Mouse (Mus musculus) forebrain, embryonic 13.5 days (tissue): Measurements from ENCODE around the gene Rb1. TPM values are rescaled to one million over a fixed set of nuclear protein-coding genes. Genes with fewer than 3 reads are reported as not detected.
A peak's percentile ranks its signal among the peaks of the same experiment; 100 is the strongest.

Source experiments
- ATAC-seq: fragments of 200-750 bp; cut with Nextera tagmentation; 2 replicates; pipeline ENCODE4 v1.8.0; 2017
- H3K27ac ChIP-seq: fragments of 300-500 bp; sonication (generic); 2 replicates; pipeline ENCODE4 v1.5.1; 2015; ENCODE audit warnings: inconsistent platforms, mild to moderate bottlenecking, moderate library complexity
- H3K27me3 ChIP-seq: fragments of 300-500 bp; sonication (generic); 2 replicates; pipeline ENCODE4 v1.6.1; 2015; ENCODE audit warnings: mild to moderate bottlenecking, inconsistent platforms
- H3K36me3 ChIP-seq: fragments of 300-500 bp; sonication (generic); 2 replicates; pipeline ENCODE4 v1.6.1; 2015; ENCODE audit warnings: mild to moderate bottlenecking, inconsistent platforms; ENCODE audit not compliant: poor library complexity, severe bottlenecking
- H3K4me1 ChIP-seq: fragments of 300-500 bp; sonication (generic); 2 replicates; pipeline ENCODE4 v1.6.1; 2015; ENCODE audit warnings: inconsistent platforms
- H3K4me2 ChIP-seq: fragments of 300-500 bp; sonication (generic); 2 replicates; pipeline ENCODE4 v1.6.1; 2015; ENCODE audit warnings: inconsistent platforms, mild to moderate bottlenecking, moderate library complexity
- H3K4me3 ChIP-seq: fragments of 300-500 bp; sonication (generic); 2 replicates; pipeline ENCODE4 v1.5.1; 2015; ENCODE audit warnings: mild to moderate bottlenecking, inconsistent platforms
- H3K9ac ChIP-seq: fragments of 300-500 bp; sonication (generic); 2 replicates; pipeline ENCODE4 v1.6.1; 2015; ENCODE audit warnings: mild to moderate bottlenecking, inconsistent platforms
- H3K9me3 ChIP-seq: fragments of 300-500 bp; sonication (generic); replicated peaks from 2 replicates; pipeline ENCODE4 v1.6.1; 2016; ENCODE audit warnings: inconsistent platforms
- WGBS: fragments of 180-500 bp; shearing (Covaris S2); methylation state at CpG from one replicate; pipeline ENCODE4 v1.1.7; 2015; 5-methylcytosine and 5-hydroxymethylcytosine counted together
- polyA plus RNA-seq: library from polyadenylated mRNA; unstranded; fragments of >200 nt; fragmentation: Nextera tagmentation; extraction: Ambion mirVana; gene quantifications from 2 replicates; pipeline ENCODE4 v1.2.1, GENCODE M21; 2015

Rb1 gene
- polyA plus RNA-seq, 1 experiment from 2014 or later: 18.8 TPM

GRCm38 (mm10) chr14:73168605-73169004 lies 157.0 kb downstream of the Rb1 start:
- H3K36me3 ChIP-seq: peaks cover 75% of the 10 kb centered on the region
- H3K4me1 ChIP-seq: peaks cover 2% of the 10 kb centered on the region
- no peak overlapping the region for H3K4me3 ChIP-seq
- no peak overlapping the region for H3K27ac ChIP-seq
- WGBS: 94% methylated on average over 6 of the region's 6 CpGs
- H3K4me2 ChIP-seq: no peak overlapping the region
- ATAC-seq: no peak
- no peaks in the 10 kb centered on the region for H3K27me3 ChIP-seq
- no peaks in the 10 kb centered on the region for H3K9me3 ChIP-seq
- H3K9ac ChIP-seq: no peak overlapping the region

GRCm38 (mm10) chr14:73165136-73165535 lies 160.5 kb downstream of the Rb1 start:
- WGBS: 94% methylated on average over 6 of the region's 6 CpGs
- H3K27ac ChIP-seq: no peak overlapping the region
- ATAC-seq: no peak
- no peaks in the 10 kb centered on the region for H3K27me3 ChIP-seq
- H3K9me3 ChIP-seq: no peaks in the 10 kb centered on the region
- H3K4me2 ChIP-seq: no peak overlapping the region
- no peaks in the 10 kb centered on the region for H3K4me1 ChIP-seq
- H3K9ac ChIP-seq: no peak overlapping the region
- peaks cover 84% of the 10 kb centered on the region for H3K36me3 ChIP-seq
- H3K4me3 ChIP-seq: no peak overlapping the region

- no peaks in the 10 kb centered on the region for H3K27me3 ChIP-seq
- 88% methylated on average over 10 of the region's 10 CpGs for WGBS
- no peaks in the 10 kb centered on the region for H3K4me1 ChIP-seq
- no peak overlapping the region for H3K27ac ChIP-seq
- no peak for ATAC-seq
- no peak overlapping the region for H3K9ac ChIP-seq
- no peak overlapping the region for H3K4me3 ChIP-seq
- no peak overlapping the region for H3K4me2 ChIP-seq
- H3K36me3 ChIP-seq: peaks cover 85% of the 10 kb centered on the region
- no peaks in the 10 kb centered on the region for H3K9me3 ChIP-seq
Observed at GRCm38 (mm10) chr14:73163363-73163998, 162.1 kb downstream of the Rb1 start.

DNA sequence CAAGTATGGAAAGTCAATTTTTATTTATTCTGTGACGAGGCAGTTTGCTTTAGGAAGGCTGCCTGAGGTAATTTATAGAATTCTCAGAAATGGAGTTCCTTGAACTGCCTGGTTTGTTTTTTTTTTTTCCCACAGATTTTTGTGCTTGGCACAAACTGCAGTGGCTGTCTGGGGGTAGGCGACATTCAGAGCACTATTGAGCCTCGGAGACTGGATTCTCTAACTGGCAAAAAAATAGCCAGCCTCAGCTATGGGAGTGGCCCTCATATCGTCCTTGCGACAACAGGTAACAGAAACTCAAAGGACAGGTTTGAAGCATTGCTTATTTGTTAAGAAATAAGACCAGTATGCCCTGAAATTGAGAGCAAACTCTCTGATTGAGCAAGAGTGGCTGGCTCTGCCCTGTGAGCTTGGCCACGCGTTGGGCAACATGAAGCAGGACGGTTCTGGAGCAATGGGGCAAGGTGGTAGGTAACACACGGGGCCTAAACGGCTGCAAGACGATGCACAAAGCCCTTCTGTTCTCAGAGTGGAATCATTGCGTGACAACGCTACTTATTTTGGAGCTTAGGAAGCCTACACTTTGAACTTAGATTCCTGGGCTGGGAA lies 163.3 kb downstream of the Rb1 start:
- no peak overlapping the region for H3K4me2 ChIP-seq
- peaks cover 84% of the 10 kb centered on the region for H3K36me3 ChIP-seq
- WGBS: 95% methylated on average over 13 of the region's 13 CpGs
- no peaks in the 10 kb centered on the region for H3K9me3 ChIP-seq
- no peaks in the 10 kb centered on the region for H3K27me3 ChIP-seq
- H3K9ac ChIP-seq: no peak overlapping the region
- ATAC-seq: no peak
- H3K4me1 ChIP-seq: no peaks in the 10 kb centered on the region
- H3K4me3 ChIP-seq: no peak overlapping the region
- no peak overlapping the region for H3K27ac ChIP-seq

DNA sequence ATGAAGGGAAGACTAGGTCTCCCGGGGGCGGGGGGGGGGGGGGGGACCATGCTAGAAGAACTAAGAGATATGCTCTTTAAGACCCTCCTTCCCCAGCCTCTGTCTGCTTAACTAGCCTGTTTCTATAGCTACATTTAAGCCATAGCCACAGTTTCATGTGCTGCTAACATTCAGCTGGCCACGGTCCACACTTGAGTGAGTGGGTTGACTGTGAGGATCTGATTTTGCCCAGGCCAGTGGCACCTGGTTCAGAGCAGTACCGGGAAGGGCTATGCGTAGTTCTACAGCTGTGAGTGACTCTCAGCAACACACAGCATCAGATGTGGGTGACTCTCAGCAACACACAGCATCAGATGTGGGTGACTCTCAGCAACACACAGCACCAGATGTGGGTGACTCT lies 164.3 kb downstream of the Rb1 start:
- H3K4me3 ChIP-seq: no peak overlapping the region
- H3K36me3 ChIP-seq: peaks cover 86% of the 10 kb centered on the region
- H3K4me2 ChIP-seq: no peak overlapping the region
- H3K9ac ChIP-seq: no peak overlapping the region
- H3K27ac ChIP-seq: no peak overlapping the region
- H3K4me1 ChIP-seq: no peaks in the 10 kb centered on the region
- WGBS: 92% methylated on average over 4 of the region's 5 CpGs
- no peak for ATAC-seq
- no peaks in the 10 kb centered on the region for H3K9me3 ChIP-seq
- H3K27me3 ChIP-seq: no peaks in the 10 kb centered on the region

- ATAC-seq: no peak
- no peak overlapping the region for H3K9ac ChIP-seq
- WGBS: 87% methylated on average over 3 of the region's 3 CpGs
- no peak overlapping the region for H3K4me2 ChIP-seq
- H3K27me3 ChIP-seq: no peaks in the 10 kb centered on the region
- H3K36me3 ChIP-seq: peaks cover 5% of the 10 kb centered on the region; the same call in 1 of the 2 replicates
- no peak overlapping the region for H3K4me3 ChIP-seq
- H3K27ac ChIP-seq: no peak overlapping the region
- H3K4me1 ChIP-seq: peaks cover 21% of the 10 kb centered on the region
- no peaks in the 10 kb centered on the region for H3K9me3 ChIP-seq
Observed at GRCm38 (mm10) chr14:73148125-73148524, 177.5 kb downstream of the Rb1 start.

DNA sequence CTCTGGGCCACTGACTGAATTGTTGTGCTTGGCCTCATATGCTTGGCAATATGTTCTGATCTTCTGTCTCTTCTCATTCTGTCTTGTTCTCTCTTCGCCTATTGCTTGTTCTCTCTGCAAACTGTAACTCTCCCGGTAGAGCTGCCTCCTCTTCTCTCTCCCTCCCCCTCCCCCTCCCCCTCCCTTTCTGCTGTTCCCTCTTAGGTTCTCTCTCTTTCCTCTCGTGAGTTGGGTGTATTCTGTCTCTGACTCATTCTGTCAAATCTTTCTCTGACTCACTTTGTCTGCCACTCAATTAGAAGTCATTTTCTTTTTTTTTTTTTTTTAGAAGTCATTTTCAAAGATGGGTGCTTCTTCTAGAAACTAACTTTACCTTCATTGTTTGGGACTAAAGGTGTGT lies 178.9 kb downstream of the Rb1 start:
- Histone ChIP-seq H3K36me3 (peaks cover 3% of the 10 kb centered on the region; the same call in 1 of the 2 replicates), H3K27ac (no peak overlapping the region), H3K4me2 (no peak overlapping the region), H3K9me3 (no peaks in the 10 kb centered on the region), H3K4me1 (peaks cover 29% of the 10 kb centered on the region), H3K4me3 (no peak overlapping the region), H3K9ac (no peak overlapping the region), H3K27me3 (no peaks in the 10 kb centered on the region)
- WGBS: 63% methylated on average over 3 of the region's 3 CpGs
- ATAC-seq: no peak

DNA sequence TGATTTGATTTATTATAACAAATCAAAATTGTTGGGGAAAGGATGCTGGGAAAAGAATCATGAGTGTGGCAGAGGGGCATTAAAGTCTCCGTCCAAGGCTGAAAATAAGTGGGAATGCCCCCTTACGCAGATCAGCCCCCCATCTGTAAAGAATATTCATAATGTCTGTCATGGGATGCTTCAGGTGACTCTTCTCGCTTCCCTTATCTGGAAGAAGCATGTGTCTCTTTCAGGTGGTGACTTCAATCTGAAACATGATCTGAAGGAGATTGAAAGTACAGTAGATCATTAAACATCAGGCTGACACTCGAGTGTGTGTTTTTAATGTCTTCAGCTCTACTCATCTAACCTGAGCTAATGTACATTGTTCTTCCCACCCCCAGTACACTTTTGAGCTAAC lies 180.1 kb downstream of the Rb1 start:
- ATAC-seq: no peak
- Histone ChIP-seq H3K4me1 (peaks cover 30% of the 10 kb centered on the region), H3K4me2 (no peak overlapping the region), H3K27ac (no peak overlapping the region), H3K4me3 (no peak overlapping the region), H3K36me3 (no peaks in the 10 kb centered on the region), H3K27me3 (no peaks in the 10 kb centered on the region), H3K9ac (no peak overlapping the region), H3K9me3 (no peaks in the 10 kb centered on the region)
- WGBS: 93% methylated on average over 4 of the region's 4 CpGs

DNA sequence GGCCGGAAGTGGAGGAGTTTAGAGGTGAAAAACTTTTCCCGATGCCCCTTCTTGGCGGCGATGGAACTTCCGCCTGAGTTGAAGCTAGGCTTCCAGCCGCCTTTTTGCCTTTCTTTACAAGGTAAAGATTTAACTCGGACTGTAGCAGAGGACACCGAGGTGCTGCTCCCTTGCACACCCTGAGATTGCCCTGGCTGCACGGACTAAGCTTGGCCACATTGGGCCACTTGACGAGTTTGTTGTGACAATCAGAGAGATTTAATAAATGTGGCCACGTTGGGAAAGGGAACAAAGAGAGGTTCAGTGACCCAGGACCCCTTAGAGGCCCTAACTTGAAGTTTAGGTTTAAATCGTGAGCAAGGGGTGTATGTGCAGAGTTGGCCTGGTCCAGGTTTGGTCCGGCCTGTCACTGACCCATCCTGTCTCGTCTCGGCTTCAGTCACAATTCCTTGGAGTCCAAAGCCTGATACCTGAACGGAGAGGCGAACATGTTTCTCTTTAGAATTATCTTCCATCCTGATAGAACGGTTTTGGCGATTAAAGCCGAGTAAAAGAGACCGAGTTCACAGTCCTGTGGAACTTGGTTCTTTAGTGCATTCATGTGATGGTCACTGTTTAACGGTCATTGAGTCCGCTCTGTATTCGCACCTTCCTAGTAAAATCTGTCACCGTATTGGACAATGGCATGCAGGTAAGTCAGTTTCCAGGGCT lies 181.8 kb downstream of the Rb1 start:
- Histone ChIP-seq H3K27ac (peak overlapping the region; percentile 99), H3K27me3 (no peaks in the 10 kb centered on the region), H3K4me3 (peak overlapping the region; percentile 75), H3K9me3 (no peaks in the 10 kb centered on the region), H3K4me2 (peak overlapping the region; percentile 73), H3K4me1 (peaks cover 30% of the 10 kb centered on the region), H3K9ac (peak overlapping the region; percentile 96), H3K36me3 (no peaks in the 10 kb centered on the region)
- ATAC-seq: peak; percentile 8; the same call in 1 of the 2 replicates
- WGBS: 34% methylated on average over 25 of the region's 25 CpGs

DNA sequence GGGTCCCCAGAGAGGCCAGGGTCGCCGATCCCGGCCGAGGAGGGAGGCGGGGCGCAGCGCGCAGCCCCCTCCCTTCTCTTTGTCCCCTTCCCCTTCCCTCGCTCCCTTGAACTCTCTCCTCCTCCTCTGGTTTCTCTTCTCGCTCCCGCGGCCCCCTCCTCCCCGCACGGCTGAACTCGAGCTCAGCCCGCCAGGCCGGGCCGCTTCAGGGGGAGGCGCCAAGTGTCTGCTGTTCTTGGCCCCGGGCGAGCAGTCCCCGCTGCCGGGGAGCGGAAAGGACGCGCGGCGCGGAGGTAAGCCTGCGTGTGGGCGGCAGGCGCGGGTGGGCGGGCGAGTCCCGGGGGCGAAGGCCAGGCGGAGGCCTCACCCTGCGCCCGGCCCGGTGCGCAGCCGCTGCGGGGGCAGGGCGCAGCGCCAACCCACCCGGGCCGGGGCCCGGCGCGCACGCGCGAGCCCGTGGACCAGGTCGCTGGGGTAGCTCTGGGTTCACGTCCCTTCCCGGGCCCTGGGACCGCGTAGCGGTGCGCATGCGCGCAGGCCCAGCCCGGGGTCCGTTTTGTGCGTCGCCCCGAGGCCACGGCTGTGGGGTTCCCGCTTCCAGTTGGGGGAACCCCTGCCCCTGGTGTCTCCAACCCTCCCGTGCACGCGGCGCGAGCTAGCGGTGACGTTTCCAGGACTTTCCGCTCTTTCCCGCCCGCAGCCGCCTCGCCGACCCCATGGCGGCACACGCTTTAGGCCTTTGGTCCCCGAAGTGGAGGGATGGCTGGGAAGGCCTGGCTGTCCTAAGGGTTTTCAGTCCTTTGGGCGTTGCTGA lies 182.5 kb downstream of the Rb1 start:
- peak; percentile 93 for ATAC-seq

GRCm38 (mm10) chr14:73142421-73142895 lies 183.2 kb downstream of the Rb1 start:
- H3K9ac ChIP-seq: peak overlapping the region; percentile 96
- H3K4me1 ChIP-seq: peaks cover 25% of the 10 kb centered on the region
- no peaks in the 10 kb centered on the region for H3K9me3 ChIP-seq
- H3K27me3 ChIP-seq: no peaks in the 10 kb centered on the region
- ATAC-seq: peak; percentile 26
- H3K27ac ChIP-seq: peak overlapping the region; percentile 99
- no peaks in the 10 kb centered on the region for H3K36me3 ChIP-seq
- H3K4me3 ChIP-seq: peak overlapping the region; percentile 75
- WGBS: 1% methylated on average over 11 of the region's 11 CpGs
- H3K4me2 ChIP-seq: peak overlapping the region; percentile 73

More for the DNA sequence above, 182.5 kb downstream of the Rb1 start:
- Histone ChIP-seq H3K36me3 (no peaks in the 10 kb centered on the region), H3K4me2 (peak overlapping the region; percentile 73), H3K4me1 (peaks cover 30% of the 10 kb centered on the region), H3K9ac (peak overlapping the region; percentile 96), H3K9me3 (no peaks in the 10 kb centered on the region), H3K27me3 (no peaks in the 10 kb centered on the region), H3K27ac (peak overlapping the region; percentile 99), H3K4me3 (peak overlapping the region; percentile 75)
- under 1% methylated on average over 65 of the region's 88 CpGs for WGBS
